Mouse (Mus musculus) CD4-positive, CD25-positive, alpha-beta regulatory T cell, adult 2 months (primary cell): ENCODE data around the gene Ptpro.

Experiments used
- DNase-seq: peaks from one replicate; pipeline ENCODE4 v3.0.0-alpha.2; 2012; ENCODE audit warnings: low read depth, low spot score

Gene Ptpro

GRCm38 (mm10) chr6:137292421-137292820, 40.3 kb downstream of the Ptpro start:
- no peak for DNase-seq

- no peak for DNase-seq
Observed at GRCm38 (mm10) chr6:137294973-137295820, 43.1 kb downstream of the Ptpro start.

- no peak for DNase-seq
Observed at GRCm38 (mm10) chr6:137302561-137302960, 50.4 kb downstream of the Ptpro start.

GRCm38 (mm10) chr6:137303824-137304223, 51.7 kb downstream of the Ptpro start:
- DNase-seq, result no peak

GRCm38 (mm10) chr6:137315265-137315664, 63.1 kb downstream of the Ptpro start:
- no peak for DNase-seq

- DNase-seq, result no peak
Observed at GRCm38 (mm10) chr6:137316358-137316757, 64.2 kb downstream of the Ptpro start.

GRCm38 (mm10) chr6:137317509-137317908, 65.4 kb downstream of the Ptpro start:
- DNase-seq, result no peak

- DNase-seq, result no peak
Observed at GRCm38 (mm10) chr6:137318242-137318861, 66.2 kb downstream of the Ptpro start.

- DNase-seq, result no peak
Observed at GRCm38 (mm10) chr6:137319658-137320057, 67.5 kb downstream of the Ptpro start.

GRCm38 (mm10) chr6:137327718-137328117, 75.6 kb downstream of the Ptpro start:
- DNase-seq, result no peak

- DNase-seq, result no peak
Observed at GRCm38 (mm10) chr6:137328228-137328627, 76.1 kb downstream of the Ptpro start.

GRCm38 (mm10) chr6:137330782-137331181, 78.7 kb downstream of the Ptpro start:
- DNase-seq, result no peak

GRCm38 (mm10) chr6:137331826-137332225, 79.7 kb downstream of the Ptpro start:
- no peak for DNase-seq

- no peak for DNase-seq
Observed at GRCm38 (mm10) chr6:137339071-137339470, 87.0 kb downstream of the Ptpro start.

GRCm38 (mm10) chr6:137343688-137344441, 91.7 kb downstream of the Ptpro start:
- no peak for DNase-seq

GRCm38 (mm10) chr6:137360166-137360565, 108.0 kb downstream of the Ptpro start:
- DNase-seq, result no peak

GRCm38 (mm10) chr6:137362216-137362615, 110.1 kb downstream of the Ptpro start:
- no peak for DNase-seq

GRCm38 (mm10) chr6:137364681-137365080, 112.6 kb downstream of the Ptpro start:
- no peak for DNase-seq

- no peak for DNase-seq
Observed at GRCm38 (mm10) chr6:137365637-137366036, 113.5 kb downstream of the Ptpro start.

- DNase-seq, result no peak
Observed at GRCm38 (mm10) chr6:137370745-137371144, 118.6 kb downstream of the Ptpro start.

GRCm38 (mm10) chr6:137371455-137371854, 119.3 kb downstream of the Ptpro start:
- DNase-seq, result no peak

- no peak for DNase-seq
Observed at GRCm38 (mm10) chr6:137373920-137374319, 121.8 kb downstream of the Ptpro start.
